Mouse (Mus musculus) layer of hippocampus, adult 9-11 months (tissue): ENCODE results near the gene H2-Ab1.
"Not testable (repeated sequence)": the region's sequence is repeated elsewhere in the genome, so short reads cannot be mapped to it uniquely, and the experiment has no call there.

Experiments
- DNase-seq: peaks from one replicate; pipeline ENCODE4 v3.0.0; 2022

The H2-Ab1 gene

DNA sequence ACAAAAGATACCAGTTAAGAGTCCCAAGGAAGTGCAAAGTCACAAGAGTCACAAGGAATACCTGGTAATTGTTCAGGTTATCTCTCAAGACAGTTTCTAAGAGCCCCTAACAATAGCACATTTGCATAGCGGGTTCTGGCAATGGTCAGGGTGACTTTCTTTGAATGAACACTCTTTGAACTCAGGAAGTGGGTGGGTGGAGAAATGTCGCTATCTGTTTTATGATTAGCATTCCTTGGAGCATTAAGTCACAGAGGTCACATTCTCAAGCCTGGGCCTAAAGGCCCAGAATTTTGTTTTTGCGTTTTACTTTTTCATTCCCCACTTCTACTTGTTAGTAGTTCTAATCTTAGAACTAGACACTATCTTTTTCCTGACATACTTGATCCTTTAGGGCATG lies 53.0 kb downstream of the H2-Ab1 start:
- DNase-seq = not testable (repeated sequence)

DNA sequence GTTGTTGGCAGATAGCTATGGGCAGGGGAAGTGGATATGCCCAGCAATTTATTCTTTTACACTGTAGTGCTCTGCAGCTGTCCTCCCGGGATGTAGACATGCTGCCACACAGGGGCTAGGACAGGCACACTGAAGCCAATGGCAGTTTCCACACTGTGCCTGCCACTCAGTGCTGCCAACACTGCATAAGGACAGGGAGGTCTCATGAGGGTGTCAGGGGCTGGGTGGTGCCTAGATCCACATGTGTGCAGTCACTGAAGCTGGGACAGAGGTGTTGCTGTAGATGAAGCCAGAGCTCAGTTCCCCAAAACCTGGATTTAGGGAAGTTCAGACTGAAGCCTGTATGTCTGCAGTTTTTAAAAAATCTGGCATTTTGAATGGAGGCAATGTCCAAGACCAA lies 54.7 kb downstream of the H2-Ab1 start:
- no peak for DNase-seq

DNA sequence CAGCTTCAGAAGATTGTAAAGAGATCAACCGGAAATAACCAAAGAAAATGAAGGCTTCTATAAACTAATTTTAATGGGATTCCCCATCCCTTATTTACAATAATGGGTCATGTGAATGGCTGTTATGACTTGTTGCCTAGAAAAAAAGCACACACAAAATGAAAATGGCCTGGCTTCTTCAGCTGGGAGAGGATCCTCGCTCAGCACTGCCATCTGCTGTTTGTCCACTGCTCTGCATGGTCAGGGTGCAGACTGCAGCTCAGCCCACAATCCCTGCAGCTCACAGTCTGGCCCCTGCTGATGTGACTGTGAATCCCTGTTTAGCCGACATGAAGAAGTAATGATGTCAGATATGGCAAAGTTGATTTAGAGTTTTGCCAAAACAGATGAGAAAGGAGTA lies 55.9 kb downstream of the H2-Ab1 start:
- DNase-seq = peak; percentile 65

DNA sequence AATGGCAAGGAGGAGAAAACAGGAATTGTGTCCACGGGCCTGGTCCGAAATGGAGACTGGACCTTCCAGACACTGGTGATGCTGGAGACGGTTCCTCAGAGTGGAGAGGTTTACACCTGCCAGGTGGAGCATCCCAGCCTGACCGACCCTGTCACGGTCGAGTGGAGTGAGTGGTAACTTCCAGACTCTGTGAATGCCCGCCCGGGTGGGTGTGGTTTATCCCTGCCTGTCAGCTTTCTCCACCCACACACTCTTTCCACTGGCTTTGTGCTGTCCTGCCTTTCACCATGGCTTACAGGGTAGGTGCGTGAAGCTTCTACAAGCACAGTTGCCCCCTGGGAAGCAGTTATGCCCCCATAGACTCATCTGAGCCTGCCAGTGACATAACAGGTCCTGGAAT lies 56.8 kb downstream of the H2-Ab1 start:
- no peak for DNase-seq

DNA sequence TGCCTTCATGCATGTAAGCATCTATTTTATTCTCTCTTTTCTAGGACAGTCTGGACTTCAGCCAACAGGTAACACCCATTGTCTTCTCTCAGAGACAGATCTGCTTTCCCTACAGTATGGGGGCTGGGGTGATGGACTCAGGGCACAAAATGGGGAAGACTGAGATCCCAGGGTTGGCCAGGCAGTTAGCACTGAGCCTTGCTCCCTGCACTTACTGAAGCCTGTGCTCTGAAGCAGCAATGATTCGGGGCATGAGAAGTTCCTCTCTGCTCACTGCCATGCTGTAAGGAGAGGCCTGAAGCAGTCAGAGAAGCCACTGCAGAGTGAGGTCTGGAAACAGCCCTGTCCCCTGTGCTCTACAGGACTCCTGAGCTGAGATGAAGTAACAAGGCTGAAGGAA lies 58.0 kb downstream of the H2-Ab1 start:
- DNase-seq = no peak

DNA sequence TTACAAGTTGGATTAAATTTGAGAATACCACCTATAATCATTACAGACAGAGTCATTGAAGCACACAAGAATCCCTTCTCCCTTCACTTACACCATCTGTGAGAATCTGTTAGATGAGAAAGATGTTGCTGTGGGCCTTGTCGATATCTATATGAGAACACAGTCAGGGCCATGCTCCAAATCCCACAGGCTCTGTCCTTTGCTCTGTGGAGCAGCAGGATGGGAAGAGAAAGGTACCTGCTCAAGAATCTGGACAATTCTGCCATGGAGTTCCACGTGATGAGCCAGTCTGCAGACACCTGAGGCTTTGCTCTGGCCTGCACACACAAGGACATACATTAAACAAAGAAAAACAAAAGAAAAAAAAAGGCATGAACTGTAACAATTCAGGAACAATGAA lies 59.2 kb downstream of the H2-Ab1 start:
- no peak for DNase-seq

DNA sequence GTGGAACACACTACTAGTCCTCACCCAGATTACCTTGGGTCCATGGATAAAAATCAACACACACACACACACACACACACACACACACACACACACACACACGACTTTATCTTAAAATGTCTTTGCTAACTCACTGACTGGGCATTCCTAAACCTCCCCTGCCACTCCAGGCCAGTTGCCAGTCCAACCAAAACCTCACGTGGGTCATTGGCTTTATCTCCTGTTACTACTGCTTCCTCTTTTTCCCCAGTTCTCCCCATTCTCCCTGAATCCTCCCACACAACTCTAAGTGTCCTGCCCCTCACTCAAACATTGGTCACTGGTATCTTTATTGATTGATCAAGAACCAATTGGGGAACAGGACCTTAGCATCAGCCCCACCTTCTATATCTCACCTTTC lies 59.8 kb downstream of the H2-Ab1 start:
- DNase-seq = no peak
